ENCODE assay signal across 11 mouse cellular contexts in genomic region chr9:65435211-65435610, GRCm38 (mm10). TPM values are rescaled to one million over a fixed set of nuclear protein-coding genes. Genes with fewer than 3 reads are reported as not detected.
DNase-seq lines count a peak whose midpoint lies in the region; ATAC-seq and TF ChIP-seq lines count a peak whose summit lies in the region.
"Had no signal": no experiment of that assay in that cellular context is flagged by ENCODE, and none has a peak within 500 bp of the region (broad histone marks: within the 10 kb centered on the region; RNA-seq: fewer than 3 reads in every experiment).

No protein-coding gene starts in this region.

- TF ChIP-seq POLR2A in heart, adult 2 months (IDR thresholded peaks at IDR 0.05; ENCODE audit: insufficient read depth, low read depth, low read length), result no peak

- no peaks in the 10 kb centered on the region for H3K79me2 ChIP-seq in heart, adult 2 months (replicated peaks; ENCODE audit: control insufficient read depth, insufficient read depth, low read length)

- H3K9me3 ChIP-seq in heart, embryonic 12.5 days (replicated peaks), result no peaks in the 10 kb centered on the region; the same call in 1 of the 2 replicates
- no peaks in the 10 kb centered on the region for H3K9me3 ChIP-seq in neural tube, embryonic 11.5 days (ENCODE audit: control insufficient read depth, low read length)
- H3K9me3 ChIP-seq in intestine, embryonic 14.5 days (ENCODE audit: control insufficient read depth, low read length), result no peaks in the 10 kb centered on the region
- H3K9me3 ChIP-seq in neural tube, embryonic 14.5 days (ENCODE audit: control insufficient read depth, low read length), result no peaks in the 10 kb centered on the region
- H3K9me3 ChIP-seq: stomach, embryonic 15.5 days had no signal

- no peak for TF ChIP-seq EP300 in heart, adult 2 months (IDR thresholded peaks at IDR 0.05; ENCODE audit: insufficient read depth, low read depth, low read length)

- H3K27me3 ChIP-seq in heart, adult 2 months (ENCODE audit: control insufficient read depth, insufficient read depth, low read length), result no peaks in the 10 kb centered on the region
- no peaks in the 10 kb centered on the region for H3K27me3 ChIP-seq in heart, embryonic 12.5 days (replicated peaks)
- no peaks in the 10 kb centered on the region for H3K27me3 ChIP-seq in neural tube, embryonic 11.5 days (ENCODE audit: control insufficient read depth, insufficient read depth, low read length)
- no peaks in the 10 kb centered on the region; the same call in 1 of the 2 replicates for H3K27me3 ChIP-seq in intestine, embryonic 14.5 days (replicated peaks; ENCODE audit: control insufficient read depth, insufficient read depth, low read length)
- no peaks in the 10 kb centered on the region for H3K27me3 ChIP-seq in neural tube, embryonic 14.5 days (ENCODE audit: control insufficient read depth, insufficient read depth, low read length)
- H3K27me3 ChIP-seq: stomach, embryonic 15.5 days had no signal

- H3K4me2 ChIP-seq in heart, embryonic 12.5 days, result no peak overlapping the region
- no peak overlapping the region for H3K4me2 ChIP-seq in neural tube, embryonic 11.5 days (ENCODE audit: low read depth)
- H3K4me2 ChIP-seq in intestine, embryonic 14.5 days (ENCODE audit: low read length), result no peak overlapping the region
- H3K4me2 ChIP-seq in neural tube, embryonic 14.5 days (ENCODE audit: low read depth, low read length), result no peak overlapping the region

- no peak for ATAC-seq in heart, embryonic 12.5 days (ENCODE audit: insufficient number of reproducible peaks, low FRiP score)
- ATAC-seq in neural tube, embryonic 11.5 days (ENCODE audit: insufficient read depth, low FRiP score, low TSS enrichment), result 0 out of 2 replicates have a peak, but pooled peaks have one; percentile 20
- ATAC-seq in intestine, embryonic 14.5 days (replicated peaks; ENCODE audit: low FRiP score, low TSS enrichment, low read depth), result no peak; the same call in 1 of the 2 replicates
- ATAC-seq in neural tube, embryonic 14.5 days (ENCODE audit: low read depth), result peak; percentile 47; the same call in 1 of the 2 replicates

- no peak for TF ChIP-seq CTCF in heart, adult 2 months (IDR thresholded peaks at IDR 0.05)

- no peak for DNase-seq in heart, adult 2 months
- no peak for DNase-seq in neural tube, embryonic 11.5 days (ENCODE audit: low spot score)
- no peak for DNase-seq in neural tube, embryonic 10.5 days (ENCODE audit: extremely low spot score, low spot score)
- DNase-seq in intestine, embryonic 14.5 days (ENCODE audit: low spot score), result no peak
- DNase-seq in spleen, postnatal 4 days (ENCODE audit: low spot score in 2 of 2), result no peak
- DNase-seq in left cerebral cortex, adult 8-10 months (ENCODE audit: low spot score in 2 of 2), result no peak

- peaks cover 3% of the 10 kb centered on the region for H3K4me1 ChIP-seq in heart, adult 2 months (ENCODE audit: control insufficient read depth, insufficient read depth, low read length)
- H3K4me1 ChIP-seq in heart, embryonic 12.5 days (replicated peaks), result peaks cover 4% of the 10 kb centered on the region; the same call in 1 of the 2 replicates
- no peaks in the 10 kb centered on the region; the same call in 1 of the 2 replicates for H3K4me1 ChIP-seq in neural tube, embryonic 11.5 days (ENCODE audit: control insufficient read depth, insufficient read depth, low read length)
- H3K4me1 ChIP-seq in intestine, embryonic 14.5 days (replicated peaks; ENCODE audit: control insufficient read depth, insufficient read depth, low read length), result no peaks in the 10 kb centered on the region; the same call in 1 of the 2 replicates
- peaks cover 6% of the 10 kb centered on the region for H3K4me1 ChIP-seq in neural tube, embryonic 14.5 days (ENCODE audit: control insufficient read depth, insufficient read depth, low read length)

- intact Hi-C loops in heart, adult 2 months (cut with DNase I), result no loop called here

- H3K36me3 ChIP-seq in heart, adult 2 months (ENCODE audit: control insufficient read depth, insufficient read depth, low read length), result no peaks in the 10 kb centered on the region
- H3K36me3 ChIP-seq in heart, embryonic 12.5 days, result peaks cover 11% of the 10 kb centered on the region
- no peaks in the 10 kb centered on the region for H3K36me3 ChIP-seq in neural tube, embryonic 11.5 days (ENCODE audit: control insufficient read depth, insufficient read depth, low read length)
- H3K36me3 ChIP-seq in intestine, embryonic 14.5 days (ENCODE audit: control insufficient read depth, insufficient read depth, low read length), result 0 out of 2 replicates have a peak, but pooled peaks cover 6% of the 10 kb centered on the region
- H3K36me3 ChIP-seq in neural tube, embryonic 14.5 days (ENCODE audit: control insufficient read depth, insufficient read depth, low read length), result no peaks in the 10 kb centered on the region; the same call in 1 of the 2 replicates

- H3K4me3 ChIP-seq in heart, adult 2 months, result peak overlapping the region; percentile 87; the same call in 1 of the 2 replicates
- H3K4me3 ChIP-seq in heart, embryonic 12.5 days, result no peak overlapping the region
- H3K4me3 ChIP-seq in neural tube, embryonic 11.5 days (ENCODE audit: low read depth, low read length), result no peak overlapping the region
- 0 out of 2 replicates have a peak overlapping the region, but pooled peaks have one; percentile 92 for H3K4me3 ChIP-seq in intestine, embryonic 14.5 days (ENCODE audit: low read depth, low read length)
- H3K4me3 ChIP-seq in neural tube, embryonic 14.5 days (ENCODE audit: low read depth, low read length), result peak overlapping the region; percentile 95; the same call in 1 of the 2 replicates

- no peak overlapping the region for H3K9ac ChIP-seq in heart, adult 2 months (ENCODE audit: low read depth, low read length)
- H3K9ac ChIP-seq in heart, embryonic 12.5 days, result no peak overlapping the region
- no peak overlapping the region for H3K9ac ChIP-seq in neural tube, embryonic 11.5 days (ENCODE audit: low read length)
- no peak overlapping the region for H3K9ac ChIP-seq in intestine, embryonic 14.5 days (ENCODE audit: low read length)
- no peak overlapping the region for H3K9ac ChIP-seq in neural tube, embryonic 14.5 days (replicated peaks; ENCODE audit: low read depth, low read length)

- WGBS in heart, adult 2 months, result 67% methylated on average over 4 of the region's 4 CpGs
- 72% methylated on average over 4 of the region's 4 CpGs for WGBS in heart, embryonic 12.5 days
- WGBS in neural tube, embryonic 11.5 days, result 73% methylated on average over 4 of the region's 4 CpGs
- 73% methylated on average over 4 of the region's 4 CpGs for WGBS in intestine, embryonic 14.5 days
- 73% methylated on average over 4 of the region's 4 CpGs for WGBS in neural tube, embryonic 14.5 days

- no peak overlapping the region for H3K27ac ChIP-seq in heart, adult 2 months
- H3K27ac ChIP-seq in heart, embryonic 12.5 days (ENCODE audit: poor library complexity, severe bottlenecking), result no peak overlapping the region
- H3K27ac ChIP-seq in neural tube, embryonic 11.5 days (ENCODE audit: low read depth, low read length), result no peak overlapping the region
- H3K27ac ChIP-seq in intestine, embryonic 14.5 days (ENCODE audit: low read depth), result no peak overlapping the region
- H3K27ac ChIP-seq in neural tube, embryonic 14.5 days (ENCODE audit: low read depth, low read length), result no peak overlapping the region
- H3K27ac ChIP-seq: stomach, embryonic 15.5 days had no signal

RNA-seq across cellular contexts. Expression of gene Mtfmt, which starts 0.4 kb away (rescaled TPM):
- total RNA-seq in heart, adult 2 months (2021), result 1 to 10 TPM; 5.8 to 6.2 TPM
- polyA plus RNA-seq in heart, adult 2 months (2012; rRNA removed), result 5.3 and 9.3 TPM in 2 replicates
- 17.5 and 17.9 TPM in 2 replicates for polyA plus RNA-seq in heart, embryonic 12.5 days (2016; fragmentation: Nextera tagmentation; extraction: Ambion mirVana)
- 19.8 and 20.5 TPM in 2 replicates for polyA plus RNA-seq in neural tube, embryonic 11.5 days (2014; fragmentation: Nextera tagmentation; extraction: Ambion mirVana)
- 19.5 and 20.2 TPM in 2 replicates for polyA plus RNA-seq in intestine, embryonic 14.5 days (2014; fragmentation: Nextera tagmentation; extraction: Ambion mirVana)
- polyA plus RNA-seq in neural tube, embryonic 14.5 days (2014; fragmentation: Nextera tagmentation; extraction: Ambion mirVana), result 24.3 and 25.6 TPM in 2 replicates
- 10 to 100 TPM; 16.4 to 20.5 (median 16.9) TPM for total RNA-seq in left cerebral cortex, adult 8-10 months (2022)

RNA-seq across cellular contexts. Expression of gene Slc51b, which starts 12.5 kb away (rescaled TPM):
- total RNA-seq in heart, adult 2 months (2021), result not detected
- polyA plus RNA-seq in heart, adult 2 months (2012; rRNA removed), result not detected in 2 replicates
- not detected in 2 replicates for polyA plus RNA-seq in heart, embryonic 12.5 days (2016; fragmentation: Nextera tagmentation; extraction: Ambion mirVana)
- polyA plus RNA-seq in neural tube, embryonic 11.5 days (2014; fragmentation: Nextera tagmentation; extraction: Ambion mirVana), result not detected in 2 replicates
- polyA plus RNA-seq in intestine, embryonic 14.5 days (2014; fragmentation: Nextera tagmentation; extraction: Ambion mirVana), result 0.36 and 0.80 TPM in 2 replicates
- not detected in 2 replicates for polyA plus RNA-seq in neural tube, embryonic 14.5 days (2014; fragmentation: Nextera tagmentation; extraction: Ambion mirVana)
- not detected for total RNA-seq in left cerebral cortex, adult 8-10 months (2022)
- total RNA-seq: layer of hippocampus, adult 8-10 months had no signal
- polyA plus RNA-seq: brain, embryonic 14.5 days had no signal

RNA-seq across cellular contexts. Expression of gene Spg21, which starts 25.5 kb away (rescaled TPM):
- total RNA-seq in heart, adult 2 months (2021), result 10 to 100 TPM; 11.4 to 12.1 TPM
- 8.8 and 21.1 TPM in 2 replicates for polyA plus RNA-seq in heart, adult 2 months (2012; rRNA removed)
- polyA plus RNA-seq in heart, embryonic 12.5 days (2016; fragmentation: Nextera tagmentation; extraction: Ambion mirVana), result 61.3 and 62.9 TPM in 2 replicates
- 131 and 142 TPM in 2 replicates for polyA plus RNA-seq in neural tube, embryonic 11.5 days (2014; fragmentation: Nextera tagmentation; extraction: Ambion mirVana)
- polyA plus RNA-seq in intestine, embryonic 14.5 days (2014; fragmentation: Nextera tagmentation; extraction: Ambion mirVana), result 85.9 and 92.8 TPM in 2 replicates
- 122 and 131 TPM in 2 replicates for polyA plus RNA-seq in neural tube, embryonic 14.5 days (2014; fragmentation: Nextera tagmentation; extraction: Ambion mirVana)
- 10 to 100 TPM; 33.6 to 43.7 (median 41.2) TPM for total RNA-seq in left cerebral cortex, adult 8-10 months (2022)

RNA-seq across cellular contexts. Expression of gene Rasl12, which starts 36.9 kb away (rescaled TPM):
- 1 to 10 TPM; 7.2 to 8.3 TPM for total RNA-seq in heart, adult 2 months (2021)
- 19.8 and 20.5 TPM in 2 replicates for polyA plus RNA-seq in heart, adult 2 months (2012; rRNA removed)
- 3.0 and 3.7 TPM in 2 replicates for polyA plus RNA-seq in heart, embryonic 12.5 days (2016; fragmentation: Nextera tagmentation; extraction: Ambion mirVana)
- 6.9 and 7.8 TPM in 2 replicates for polyA plus RNA-seq in neural tube, embryonic 11.5 days (2014; fragmentation: Nextera tagmentation; extraction: Ambion mirVana)
- 2.6 and 2.7 TPM in 2 replicates for polyA plus RNA-seq in intestine, embryonic 14.5 days (2014; fragmentation: Nextera tagmentation; extraction: Ambion mirVana)
- 5.6 and 8.2 TPM in 2 replicates for polyA plus RNA-seq in neural tube, embryonic 14.5 days (2014; fragmentation: Nextera tagmentation; extraction: Ambion mirVana)
- total RNA-seq in left cerebral cortex, adult 8-10 months (2022), result 1 to 10 TPM; 2.1 to 3.4 (median 3.2) TPM

RNA-seq across cellular contexts. Expression of gene Kbtbd13, which starts 43.8 kb away (rescaled TPM):
- total RNA-seq in heart, adult 2 months (2021), result 1 to 10 TPM; 2.1 to 2.6 TPM
- polyA plus RNA-seq in heart, adult 2 months (2012; rRNA removed), result 2.4 and 4.0 TPM in 2 replicates
- polyA plus RNA-seq in heart, embryonic 12.5 days (2016; fragmentation: Nextera tagmentation; extraction: Ambion mirVana), result 2.0 and 2.8 TPM in 2 replicates
- polyA plus RNA-seq in neural tube, embryonic 11.5 days (2014; fragmentation: Nextera tagmentation; extraction: Ambion mirVana), result 0.66 and 0.76 TPM in 2 replicates
- 0.66 and 1.1 TPM in 2 replicates for polyA plus RNA-seq in intestine, embryonic 14.5 days (2014; fragmentation: Nextera tagmentation; extraction: Ambion mirVana)
- 0.31 and 0.63 TPM in 2 replicates for polyA plus RNA-seq in neural tube, embryonic 14.5 days (2014; fragmentation: Nextera tagmentation; extraction: Ambion mirVana)
- total RNA-seq in left cerebral cortex, adult 8-10 months (2022), result under 1 TPM in 3 of 4 experiments, not detected in 1; 0.11 to 0.32 (median 0.12) TPM

Comparison
In these comparisons a context has a peak if more than half of its experiments do, and no peak if none do; other contexts are left out.
1. H3K4me3 ChIP-seq: peak in heart, adult 2 months (single experiment), intestine, embryonic 14.5 days (single experiment) and neural tube, embryonic 14.5 days (single experiment); none in heart, embryonic 12.5 days (single experiment) and neural tube, embryonic 11.5 days (single experiment).
2. ATAC-seq: peak in neural tube, embryonic 11.5 days (single experiment) and neural tube, embryonic 14.5 days (single experiment); none in heart, embryonic 12.5 days (single experiment) and intestine, embryonic 14.5 days (single experiment).